ENCODE assay signal across 8 mouse cellular contexts in genomic region chr9:55542366-55543325, GRCm38 (mm10). TPM values are rescaled to one million over a fixed set of nuclear protein-coding genes. Genes with fewer than 3 reads are reported as not detected.
A peak's percentile ranks its signal among the peaks of the same experiment; 100 is the strongest.
DNase-seq lines count a peak whose midpoint lies in the region; ATAC-seq lines count a peak whose summit lies in the region.

No protein-coding gene starts in this region.

- peaks cover 6% of the 10 kb centered on the region for H3K9me3 ChIP-seq in lung, embryonic 16.5 days (ENCODE audit: control insufficient read depth, low read length)
- H3K9me3 ChIP-seq in embryonic facial prominence, embryonic 15.5 days (replicated peaks) = no peaks in the 10 kb centered on the region
- no peaks in the 10 kb centered on the region for H3K9me3 ChIP-seq in intestine, embryonic 14.5 days (ENCODE audit: control insufficient read depth, low read length)
- no peaks in the 10 kb centered on the region for H3K9me3 ChIP-seq in midbrain, embryonic 12.5 days

- H3K27me3 ChIP-seq in lung, embryonic 16.5 days (ENCODE audit: control insufficient read depth, insufficient read depth, low read depth, low read length) = peaks cover 86% of the 10 kb centered on the region
- H3K27me3 ChIP-seq in embryonic facial prominence, embryonic 15.5 days = peaks cover 89% of the 10 kb centered on the region
- peaks cover 80% of the 10 kb centered on the region for H3K27me3 ChIP-seq in intestine, embryonic 14.5 days (replicated peaks; ENCODE audit: control insufficient read depth, insufficient read depth, low read length)
- peaks cover 92% of the 10 kb centered on the region for H3K27me3 ChIP-seq in midbrain, embryonic 12.5 days

- DNase-seq in lung, postnatal 10 days = no peak
- peak; percentile 82 for DNase-seq in intestine, embryonic 14.5 days (ENCODE audit: low spot score)
- DNase-seq in thymus, postnatal 4 days = peak; percentile 64
- DNase-seq in frontal cortex, adult 2 months (ENCODE audit: extremely low spot score in 1 of 2, low spot score in 1 of 2) = no peak
- no peak for DNase-seq in layer of hippocampus, adult 9-11 months

- H3K4me1 ChIP-seq in lung, embryonic 16.5 days (replicated peaks; ENCODE audit: control insufficient read depth, insufficient read depth, low read length) = peaks cover 36% of the 10 kb centered on the region
- H3K4me1 ChIP-seq in embryonic facial prominence, embryonic 15.5 days = peaks cover 67% of the 10 kb centered on the region
- H3K4me1 ChIP-seq in intestine, embryonic 14.5 days (replicated peaks; ENCODE audit: control insufficient read depth, insufficient read depth, low read length) = peaks cover 24% of the 10 kb centered on the region
- peaks cover 45% of the 10 kb centered on the region for H3K4me1 ChIP-seq in midbrain, embryonic 12.5 days

- 0 out of 2 replicates have a peak, but pooled peaks have one; percentile 7 for ATAC-seq in lung, embryonic 16.5 days (ENCODE audit: low read depth)
- ATAC-seq in embryonic facial prominence, embryonic 15.5 days (ENCODE audit: insufficient number of reproducible peaks, low FRiP score, low TSS enrichment, low read depth) = no peak
- ATAC-seq in intestine, embryonic 14.5 days (replicated peaks; ENCODE audit: low FRiP score, low TSS enrichment, low read depth) = no peak
- ATAC-seq in midbrain, embryonic 12.5 days (ENCODE audit: low FRiP score, low read depth) = no peak

- no peak overlapping the region for H3K9ac ChIP-seq in lung, embryonic 16.5 days (ENCODE audit: low read length)
- no peak overlapping the region for H3K9ac ChIP-seq in embryonic facial prominence, embryonic 15.5 days
- H3K9ac ChIP-seq in intestine, embryonic 14.5 days (ENCODE audit: low read length) = peak overlapping the region; percentile 62
- H3K9ac ChIP-seq in midbrain, embryonic 12.5 days (replicated peaks) = peak overlapping the region; percentile 24; the same call in 1 of the 2 replicates

- H3K27ac ChIP-seq in lung, embryonic 16.5 days (ENCODE audit: low read length) = no peak overlapping the region
- no peak overlapping the region for H3K27ac ChIP-seq in embryonic facial prominence, embryonic 15.5 days (replicated peaks)
- no peak overlapping the region; the same call in 1 of the 2 replicates for H3K27ac ChIP-seq in intestine, embryonic 14.5 days (ENCODE audit: low read depth)
- H3K27ac ChIP-seq in midbrain, embryonic 12.5 days (replicated peaks) = no peak overlapping the region

- H3K36me3 ChIP-seq in lung, embryonic 16.5 days (ENCODE audit: control insufficient read depth, insufficient read depth, low read length) = no peaks in the 10 kb centered on the region
- H3K36me3 ChIP-seq in embryonic facial prominence, embryonic 15.5 days = no peaks in the 10 kb centered on the region
- no peaks in the 10 kb centered on the region for H3K36me3 ChIP-seq in intestine, embryonic 14.5 days (ENCODE audit: control insufficient read depth, insufficient read depth, low read length)
- no peaks in the 10 kb centered on the region for H3K36me3 ChIP-seq in midbrain, embryonic 12.5 days

- H3K4me2 ChIP-seq in lung, embryonic 16.5 days (ENCODE audit: low read depth, low read length) = peak overlapping the region; percentile 86
- H3K4me2 ChIP-seq in embryonic facial prominence, embryonic 15.5 days (replicated peaks) = peak overlapping the region; percentile 87
- peak overlapping the region; percentile 70 for H3K4me2 ChIP-seq in intestine, embryonic 14.5 days (ENCODE audit: low read length)
- H3K4me2 ChIP-seq in midbrain, embryonic 12.5 days (replicated peaks) = peak overlapping the region; percentile 58

- 4% methylated on average over 59 of the region's 59 CpGs for WGBS in lung, embryonic 16.5 days
- 6% methylated on average over 59 of the region's 59 CpGs for WGBS in embryonic facial prominence, embryonic 15.5 days
- 3% methylated on average over 59 of the region's 59 CpGs for WGBS in intestine, embryonic 14.5 days
- 2% methylated on average over 50 of the region's 59 CpGs for WGBS in midbrain, embryonic 12.5 days

- H3K4me3 ChIP-seq in lung, embryonic 16.5 days (ENCODE audit: low read length) = peak overlapping the region; percentile 54
- H3K4me3 ChIP-seq in embryonic facial prominence, embryonic 15.5 days (replicated peaks) = peak overlapping the region; percentile 49
- H3K4me3 ChIP-seq in intestine, embryonic 14.5 days (ENCODE audit: low read depth, low read length) = peak overlapping the region; percentile 45
- H3K4me3 ChIP-seq in midbrain, embryonic 12.5 days = peak overlapping the region; percentile 35

RNA-seq across cellular contexts. Expression of gene Isl2, which starts 4.2 kb away (rescaled TPM):
- 0.31 TPM in 1 of 2 replicates, not detected in the other for polyA plus RNA-seq in lung, embryonic 16.5 days (2015; fragmentation: Nextera tagmentation; extraction: Ambion mirVana)
- 2.3 and 2.9 TPM in 2 replicates for polyA plus RNA-seq in embryonic facial prominence, embryonic 15.5 days (2015; fragmentation: Nextera tagmentation; extraction: Ambion mirVana)
- 6.1 and 6.7 TPM in 2 replicates for polyA plus RNA-seq in intestine, embryonic 14.5 days (2014; fragmentation: Nextera tagmentation; extraction: Ambion mirVana)
- polyA plus RNA-seq in midbrain, embryonic 12.5 days (2016; fragmentation: Nextera tagmentation; extraction: Ambion mirVana) = 5.3 and 8.0 TPM in 2 replicates
- polyA plus RNA-seq in frontal cortex, adult 2 months (2012; rRNA removed) = not detected in 2 replicates

RNA-seq across cellular contexts. Expression of gene Etfa, which starts 30.6 kb away (rescaled TPM):
- 216 and 219 TPM in 2 replicates for polyA plus RNA-seq in lung, embryonic 16.5 days (2015; fragmentation: Nextera tagmentation; extraction: Ambion mirVana)
- 181 and 189 TPM in 2 replicates for polyA plus RNA-seq in embryonic facial prominence, embryonic 15.5 days (2015; fragmentation: Nextera tagmentation; extraction: Ambion mirVana)
- polyA plus RNA-seq in intestine, embryonic 14.5 days (2014; fragmentation: Nextera tagmentation; extraction: Ambion mirVana) = 222 and 225 TPM in 2 replicates
- 118 and 125 TPM in 2 replicates for polyA plus RNA-seq in midbrain, embryonic 12.5 days (2016; fragmentation: Nextera tagmentation; extraction: Ambion mirVana)
- polyA plus RNA-seq in frontal cortex, adult 2 months (2012; rRNA removed) = 37.7 and 48.5 TPM in 2 replicates

Comparison
In these comparisons a context has a peak if more than half of its experiments do, and no peak if none do; other contexts are left out.
1. H3K9ac ChIP-seq: peak in intestine, embryonic 14.5 days (single experiment) and midbrain, embryonic 12.5 days (single experiment); none in lung, embryonic 16.5 days (single experiment) and embryonic facial prominence, embryonic 15.5 days (single experiment).
2. DNase-seq: peak in intestine, embryonic 14.5 days (single experiment) and thymus, postnatal 4 days (single experiment); none in lung, postnatal 10 days (single experiment), frontal cortex, adult 2 months (0 of 2) and layer of hippocampus, adult 9-11 months (single experiment).
3. Peak in every context shown above with its lines, with median percentiles within 50 percentile points of each other: H3K4me2 ChIP-seq and H3K4me3 ChIP-seq.